Mouse (Mus musculus) neural tube, embryonic 15.5 days (tissue): ENCODE data around the gene Map7d1. TPM values are rescaled to one million over a fixed set of nuclear protein-coding genes. Genes with fewer than 3 reads are reported as not detected.

Source experiments
- ATAC-seq: fragments of 200-750 bp; cut with Nextera tagmentation; 2 replicates; pipeline ENCODE4 v1.8.0; 2017; ENCODE audit warnings: mild to moderate bottlenecking, moderate TSS enrichment, moderate library complexity; ENCODE audit not compliant: low FRiP score
- H3K27ac ChIP-seq: fragments of 300-500 bp; sonication (generic); replicated peaks from 2 replicates; pipeline ENCODE4 v1.5.1; 2015; ENCODE audit warnings: mild to moderate bottlenecking, inconsistent platforms
- H3K27me3 ChIP-seq: fragments of 300-500 bp; sonication (generic); replicated peaks from 2 replicates; pipeline ENCODE4 v1.6.1; 2015; ENCODE audit warnings: inconsistent platforms
- H3K36me3 ChIP-seq: fragments of 300-500 bp; sonication (generic); 2 replicates; pipeline ENCODE4 v1.6.1; 2015; ENCODE audit warnings: inconsistent platforms
- H3K4me1 ChIP-seq: fragments of 300-500 bp; sonication (generic); 2 replicates; pipeline ENCODE4 v1.6.1; 2015; ENCODE audit warnings: inconsistent platforms
- H3K4me2 ChIP-seq: fragments of 300-500 bp; sonication (generic); 2 replicates; pipeline ENCODE4 v1.6.1; 2015; ENCODE audit warnings: inconsistent platforms, mild to moderate bottlenecking, moderate library complexity
- H3K4me3 ChIP-seq: fragments of 300-500 bp; sonication (generic); replicated peaks from 2 replicates; pipeline ENCODE4 v1.5.1; 2015; ENCODE audit warnings: mild to moderate bottlenecking, inconsistent platforms
- H3K9ac ChIP-seq: fragments of 300-500 bp; sonication (generic); replicated peaks from 2 replicates; pipeline ENCODE4 v1.6.1; 2015; ENCODE audit warnings: mild to moderate bottlenecking, inconsistent platforms
- H3K9me3 ChIP-seq: fragments of 300-500 bp; sonication (generic); replicated peaks from 2 replicates; pipeline ENCODE4 v1.6.1; 2016; ENCODE audit warnings: inconsistent platforms
- WGBS: fragments of 180-500 bp; shearing (Covaris S2); methylation state at CpG from one replicate; pipeline ENCODE4 v1.1.7; 2015; ENCODE audit warnings: mixed read lengths; 5-methylcytosine and 5-hydroxymethylcytosine counted together
- polyA plus RNA-seq: library from polyadenylated mRNA; unstranded; fragments of >200 nt; fragmentation: Nextera tagmentation; extraction: Ambion mirVana; gene quantifications from 2 replicates; pipeline ENCODE4 v1.2.1, GENCODE M21; 2015

Map7d1 gene
- polyA plus RNA-seq, 1 experiment from 2014 or later = 79.7 TPM

DNA sequence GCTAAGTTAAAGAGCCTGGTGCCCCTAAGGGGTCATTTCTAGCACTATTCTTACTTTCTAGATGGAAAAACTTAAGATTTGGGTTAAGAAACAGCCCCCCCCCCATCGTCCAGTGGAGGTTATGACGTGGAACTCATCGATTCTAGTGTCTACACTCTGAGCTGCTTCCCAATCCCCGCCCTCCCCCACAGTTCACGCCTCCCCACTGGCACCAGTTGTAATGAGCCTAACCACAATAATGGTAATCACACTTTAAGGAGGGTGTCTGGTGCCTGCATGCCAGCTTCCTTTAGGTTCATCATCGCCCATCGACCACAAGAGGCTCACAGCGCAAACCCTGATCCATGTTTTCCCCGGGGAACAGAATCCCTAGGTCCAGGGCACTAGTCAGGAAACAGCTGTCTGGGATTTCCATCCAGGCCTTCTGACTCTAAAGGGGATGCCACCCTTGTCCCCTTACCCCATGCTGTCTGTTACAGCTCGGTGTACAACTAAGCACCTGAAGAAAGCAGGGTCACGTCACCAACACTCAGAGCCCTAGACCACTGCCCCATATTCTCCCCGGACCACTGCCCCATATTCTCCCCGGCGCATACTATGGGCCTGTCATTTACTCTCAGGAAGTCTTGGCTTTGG, 2.4 kb downstream of the Map7d1 start:
- Histone ChIP-seq H3K9ac (peak overlapping the region; percentile 94), H3K4me1 (peaks cover 83% of the 10 kb centered on the region), H3K9me3 (no peaks in the 10 kb centered on the region), H3K4me2 (peak overlapping the region; percentile 95), H3K27me3 (no peaks in the 10 kb centered on the region), H3K27ac (no peak overlapping the region), H3K36me3 (no peaks in the 10 kb centered on the region), H3K4me3 (peak overlapping the region; percentile 82)
- no peak for ATAC-seq
- WGBS = 57% methylated on average over 14 of the region's 14 CpGs

DNA sequence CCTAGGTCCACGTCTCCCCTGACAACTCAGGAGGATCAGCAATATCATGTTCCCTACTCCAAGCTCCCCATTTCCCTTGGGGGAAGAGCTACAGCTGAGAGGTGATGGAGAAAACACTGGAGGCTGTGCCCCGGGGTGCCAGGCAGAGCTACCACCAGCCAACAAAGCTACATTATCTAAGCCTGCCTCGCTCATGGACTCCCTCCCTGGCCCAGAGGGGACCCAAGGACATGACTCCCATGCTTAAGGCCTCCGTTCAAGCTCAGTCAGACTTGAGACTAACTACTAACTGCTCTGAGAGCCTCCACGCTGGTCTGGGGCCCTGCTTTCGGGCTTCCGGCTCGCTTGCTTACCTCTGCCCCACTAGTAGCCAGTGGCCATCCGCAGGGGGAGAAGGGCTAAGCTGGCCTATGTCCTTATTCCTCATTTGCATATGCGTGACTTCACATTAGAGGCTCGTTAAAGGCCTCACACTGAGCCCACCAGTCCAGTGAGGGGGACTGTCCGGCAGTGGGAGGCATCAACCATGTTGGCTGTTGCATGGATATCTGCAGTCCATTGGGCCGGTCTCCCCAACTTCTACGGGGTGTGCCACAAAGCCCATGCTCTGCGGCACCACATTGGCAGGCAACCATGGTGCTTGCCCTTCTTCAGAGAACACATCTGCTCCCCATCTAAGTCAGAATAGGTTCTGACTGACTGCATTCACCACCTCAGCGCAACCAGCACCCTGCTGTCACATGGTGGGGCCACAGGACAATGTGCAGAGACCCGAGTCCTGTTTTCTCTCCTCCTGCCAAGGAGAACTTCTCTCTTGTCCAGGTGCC, 3.5 kb downstream of the Map7d1 start:
- Histone ChIP-seq H3K4me3 (no peak overlapping the region), H3K9me3 (no peaks in the 10 kb centered on the region), H3K36me3 (no peaks in the 10 kb centered on the region), H3K9ac (0 out of 2 replicates have a peak overlapping the region, but pooled peaks have one; percentile 1), H3K27me3 (no peaks in the 10 kb centered on the region), H3K27ac (peak overlapping the region; percentile 23), H3K4me2 (peak overlapping the region; percentile 95), H3K4me1 (peaks cover 85% of the 10 kb centered on the region)
- ATAC-seq = no peak
- 64% methylated on average over 17 of the region's 17 CpGs for WGBS

DNA sequence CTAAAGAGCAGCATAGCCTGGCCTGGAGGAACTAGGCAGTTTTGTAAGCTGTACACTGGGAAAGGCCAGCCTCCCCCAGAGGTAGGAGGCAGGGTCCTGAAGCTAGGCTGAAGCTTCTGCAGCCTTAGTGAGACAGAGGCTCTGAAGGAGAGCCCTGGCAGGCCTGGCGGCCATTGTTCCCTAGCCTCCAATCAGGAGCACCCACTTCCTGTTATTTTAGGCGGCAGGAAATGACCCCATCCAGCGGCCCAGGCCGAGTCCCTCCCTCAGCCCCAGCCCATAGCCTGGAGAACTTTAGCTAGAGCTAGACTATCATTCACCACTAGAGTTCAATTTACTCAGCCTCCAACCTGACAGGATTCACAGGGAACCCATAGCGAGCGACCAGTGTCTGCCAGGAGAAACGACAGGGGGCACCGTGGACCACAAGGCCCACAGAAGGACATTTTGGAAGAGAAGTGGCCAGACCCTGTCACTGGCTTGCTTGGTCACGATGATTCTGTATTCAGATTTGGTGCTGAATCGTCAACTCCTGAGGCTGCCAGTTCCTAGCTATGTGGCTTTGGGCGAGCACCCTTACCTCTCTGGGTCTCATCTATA, 4.4 kb downstream of the Map7d1 start:
- Histone ChIP-seq H3K4me2 (peak overlapping the region; percentile 95), H3K9me3 (no peaks in the 10 kb centered on the region), H3K27ac (peak overlapping the region; percentile 23; the same call in 1 of the 2 replicates), H3K9ac (no peak overlapping the region), H3K36me3 (no peaks in the 10 kb centered on the region), H3K27me3 (no peaks in the 10 kb centered on the region), H3K4me1 (peaks cover 76% of the 10 kb centered on the region), H3K4me3 (no peak overlapping the region)
- ATAC-seq = no peak
- WGBS = 62% methylated on average over 11 of the region's 11 CpGs

DNA sequence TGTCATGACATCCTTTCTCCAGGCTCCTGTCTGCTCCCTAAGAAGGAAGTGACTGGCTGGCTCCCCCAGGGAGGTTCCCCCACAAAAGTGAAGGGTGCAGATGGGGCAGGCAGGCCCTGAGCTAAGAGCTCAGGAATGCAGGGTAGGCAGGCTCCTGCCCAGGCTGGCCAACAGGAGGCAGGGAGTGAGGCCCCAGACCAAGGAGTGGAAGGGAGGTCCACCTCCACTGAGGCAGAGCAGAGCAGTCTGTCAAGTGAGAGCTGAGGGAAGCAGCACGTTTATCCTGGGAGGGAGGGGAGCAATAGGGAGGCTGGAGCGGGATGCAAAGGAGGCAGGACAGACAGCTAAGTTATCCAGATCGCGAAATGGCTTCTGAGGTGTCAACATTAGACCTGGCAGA, 5.5 kb downstream of the Map7d1 start:
- no peak overlapping the region for H3K27ac ChIP-seq
- no peak overlapping the region for H3K4me3 ChIP-seq
- H3K9ac ChIP-seq = no peak overlapping the region
- no peaks in the 10 kb centered on the region for H3K9me3 ChIP-seq
- no peaks in the 10 kb centered on the region for H3K27me3 ChIP-seq
- 62% methylated on average over 4 of the region's 4 CpGs for WGBS
- ATAC-seq = no peak
- H3K4me2 ChIP-seq = no peak overlapping the region
- peaks cover 74% of the 10 kb centered on the region for H3K4me1 ChIP-seq
- no peaks in the 10 kb centered on the region for H3K36me3 ChIP-seq

DNA sequence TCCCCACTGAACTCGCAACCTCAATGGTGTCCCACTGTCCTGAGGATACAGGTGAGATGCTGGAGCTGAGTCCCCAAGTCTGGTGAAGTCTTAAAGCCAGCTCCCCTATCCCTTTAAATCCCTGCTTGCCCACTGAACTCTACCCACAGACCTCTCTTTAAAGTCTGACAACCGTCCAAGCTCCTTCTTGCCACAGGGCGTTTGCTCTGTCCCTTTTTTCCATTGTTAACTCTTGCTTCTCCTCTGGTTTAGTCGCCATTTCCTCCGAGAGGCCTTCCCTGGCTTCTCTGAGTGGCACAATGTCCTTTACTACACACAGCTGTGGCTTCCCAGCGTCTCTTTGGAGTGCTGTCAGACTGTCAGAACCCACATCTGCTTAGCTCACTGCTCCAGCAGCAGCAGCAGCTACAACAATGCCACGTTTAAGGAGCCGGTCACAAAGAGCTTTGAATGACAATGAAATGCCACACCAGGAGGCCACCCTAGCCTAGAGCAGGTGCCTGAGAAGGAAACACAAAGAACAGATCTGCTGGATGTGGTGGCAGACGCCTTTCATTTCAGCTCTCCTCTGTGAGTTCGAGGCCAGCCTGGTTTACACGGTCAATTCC, 7.8 kb downstream of the Map7d1 start:
- Histone ChIP-seq H3K4me3 (no peak overlapping the region), H3K4me2 (peak overlapping the region; percentile 16; the same call in 1 of the 2 replicates), H3K9me3 (no peaks in the 10 kb centered on the region), H3K9ac (peak overlapping the region; percentile 32; the same call in 1 of the 2 replicates), H3K27me3 (no peaks in the 10 kb centered on the region), H3K36me3 (no peaks in the 10 kb centered on the region), H3K4me1 (peaks cover 55% of the 10 kb centered on the region), H3K27ac (peak overlapping the region; percentile 48)
- 12% methylated on average over 11 of the region's 11 CpGs for WGBS
- no peak for ATAC-seq

DNA sequence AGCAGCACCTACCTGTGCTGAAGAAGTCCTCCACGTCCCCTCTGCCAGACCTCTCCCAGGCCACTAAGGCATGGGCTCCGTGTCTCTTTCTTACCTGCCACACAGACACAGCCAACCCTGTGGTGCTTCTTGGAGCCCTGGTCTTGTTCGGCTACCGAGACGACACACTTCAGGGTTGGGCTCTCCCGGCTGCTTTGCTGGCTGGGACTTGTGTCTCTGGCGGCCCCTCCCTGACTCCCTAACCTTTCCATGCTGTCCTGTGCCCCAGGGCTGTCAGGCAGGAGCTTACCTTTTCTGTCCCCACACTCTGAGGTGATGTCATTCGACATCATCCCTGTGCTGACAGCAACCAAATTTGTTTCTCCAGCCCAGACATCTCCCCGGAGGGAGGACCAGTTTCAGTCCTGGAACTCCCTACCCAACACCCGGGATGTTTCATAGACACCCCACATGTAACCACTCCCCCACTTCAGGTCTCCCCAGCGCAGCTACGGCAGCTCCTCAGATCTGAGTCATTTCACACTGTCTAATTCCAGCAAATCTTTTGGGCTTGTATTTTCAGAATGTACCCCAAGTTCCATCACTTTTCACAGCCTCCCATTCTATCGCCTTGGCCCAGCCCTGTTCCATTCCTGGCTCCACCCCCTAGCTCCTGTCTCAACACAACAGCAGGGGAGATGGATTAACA, 9.8 kb downstream of the Map7d1 start:
- ATAC-seq = no peak
- H3K4me3 ChIP-seq = no peak overlapping the region
- 91% methylated on average over 13 of the region's 13 CpGs for WGBS
- H3K9ac ChIP-seq = no peak overlapping the region
- no peak overlapping the region for H3K27ac ChIP-seq
- no peaks in the 10 kb centered on the region for H3K9me3 ChIP-seq
- H3K27me3 ChIP-seq = no peaks in the 10 kb centered on the region
- H3K4me1 ChIP-seq = peaks cover 34% of the 10 kb centered on the region
- H3K36me3 ChIP-seq = peaks cover 14% of the 10 kb centered on the region
- no peak overlapping the region for H3K4me2 ChIP-seq

DNA sequence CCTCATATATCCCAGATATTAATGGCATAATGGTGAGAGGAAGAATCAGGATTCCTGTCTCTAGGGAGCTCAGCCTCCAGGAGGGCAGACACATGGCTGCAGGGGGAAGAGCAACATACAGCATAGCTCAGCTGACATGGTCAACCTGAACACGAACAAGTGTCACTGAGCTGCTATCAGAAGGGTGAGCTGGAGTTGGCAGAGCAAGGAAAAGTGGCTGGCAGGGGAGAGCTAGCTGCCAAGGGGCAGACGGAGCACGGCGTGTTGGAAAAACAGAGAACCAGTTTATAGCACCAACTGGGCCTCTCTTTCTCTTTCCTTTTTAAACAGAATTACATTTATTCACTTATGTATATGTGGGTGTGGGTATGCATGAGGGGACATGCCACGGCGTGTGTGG, 13.6 kb downstream of the Map7d1 start:
- Histone ChIP-seq H3K36me3 (peaks cover 47% of the 10 kb centered on the region), H3K9ac (no peak overlapping the region), H3K27me3 (no peaks in the 10 kb centered on the region), H3K4me2 (no peak overlapping the region), H3K9me3 (no peaks in the 10 kb centered on the region), H3K27ac (no peak overlapping the region), H3K4me3 (no peak overlapping the region), H3K4me1 (no peaks in the 10 kb centered on the region; the same call in 1 of the 2 replicates)
- 90% methylated on average over 6 of the region's 6 CpGs for WGBS
- ATAC-seq = no peak

DNA sequence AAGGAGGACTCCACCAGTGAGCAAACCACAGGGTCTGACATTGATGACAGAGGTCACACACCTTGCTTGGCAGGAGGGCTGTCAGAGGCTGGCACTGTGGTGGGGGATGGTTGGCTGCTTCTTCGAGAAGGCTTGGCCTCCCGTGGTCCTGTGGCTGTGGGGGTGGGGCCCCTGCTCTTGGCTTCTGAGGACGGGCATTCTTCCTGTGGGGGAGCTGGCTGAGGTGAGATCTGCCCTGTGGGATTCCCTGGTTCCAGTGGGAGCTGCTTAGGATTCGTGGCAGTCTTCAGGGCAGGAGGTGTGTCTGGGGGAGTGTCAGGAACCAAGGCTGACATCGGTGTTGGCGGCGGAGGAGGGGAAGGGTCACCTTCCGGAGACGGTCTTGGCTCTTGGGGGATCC, 14.2 kb downstream of the Map7d1 start:
- H3K4me3 ChIP-seq = no peak overlapping the region
- no peaks in the 10 kb centered on the region for H3K27me3 ChIP-seq
- no peak for ATAC-seq
- H3K36me3 ChIP-seq = peaks cover 53% of the 10 kb centered on the region
- no peak overlapping the region for H3K4me2 ChIP-seq
- H3K9ac ChIP-seq = no peak overlapping the region
- H3K27ac ChIP-seq = no peak overlapping the region
- no peaks in the 10 kb centered on the region; the same call in 1 of the 2 replicates for H3K4me1 ChIP-seq
- WGBS = 62% methylated on average over 9 of the region's 9 CpGs
- H3K9me3 ChIP-seq = no peaks in the 10 kb centered on the region

DNA sequence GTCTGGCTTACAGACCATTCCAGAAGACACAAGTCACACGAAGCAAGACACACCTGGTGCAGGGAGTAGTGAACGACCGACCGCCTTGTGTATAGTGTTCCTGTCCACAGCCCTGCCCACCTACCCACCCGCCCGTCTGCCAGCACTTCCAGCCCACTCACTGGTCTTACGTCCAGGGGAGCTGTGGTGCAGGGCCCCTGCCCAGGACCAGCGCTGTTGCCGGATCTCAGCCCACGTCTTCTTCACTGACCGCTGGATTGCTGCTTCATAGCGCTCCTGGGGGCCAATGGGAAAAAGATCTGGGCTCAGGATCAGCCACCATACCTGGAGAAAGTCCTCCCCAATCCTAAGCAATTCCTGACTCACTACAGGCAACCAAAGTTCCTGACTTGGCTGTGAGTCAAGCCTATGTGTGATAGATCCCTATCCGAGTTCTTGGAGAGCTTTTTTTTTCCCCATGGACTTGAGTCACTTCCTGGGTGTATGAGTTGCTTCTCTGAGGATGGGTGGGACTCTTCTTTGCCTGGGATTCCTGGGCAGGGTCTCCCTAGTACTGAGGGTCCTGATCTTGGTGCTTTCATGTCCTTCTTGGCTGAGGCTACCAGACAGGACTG, 16.2 kb downstream of the Map7d1 start:
- Histone ChIP-seq H3K4me3 (no peak overlapping the region), H3K9ac (no peak overlapping the region), H3K27ac (no peak overlapping the region), H3K27me3 (no peaks in the 10 kb centered on the region), H3K4me2 (no peak overlapping the region), H3K9me3 (no peaks in the 10 kb centered on the region), H3K4me1 (no peaks in the 10 kb centered on the region), H3K36me3 (peaks cover 73% of the 10 kb centered on the region)
- WGBS = 92% methylated on average over 13 of the region's 13 CpGs
- no peak for ATAC-seq

DNA sequence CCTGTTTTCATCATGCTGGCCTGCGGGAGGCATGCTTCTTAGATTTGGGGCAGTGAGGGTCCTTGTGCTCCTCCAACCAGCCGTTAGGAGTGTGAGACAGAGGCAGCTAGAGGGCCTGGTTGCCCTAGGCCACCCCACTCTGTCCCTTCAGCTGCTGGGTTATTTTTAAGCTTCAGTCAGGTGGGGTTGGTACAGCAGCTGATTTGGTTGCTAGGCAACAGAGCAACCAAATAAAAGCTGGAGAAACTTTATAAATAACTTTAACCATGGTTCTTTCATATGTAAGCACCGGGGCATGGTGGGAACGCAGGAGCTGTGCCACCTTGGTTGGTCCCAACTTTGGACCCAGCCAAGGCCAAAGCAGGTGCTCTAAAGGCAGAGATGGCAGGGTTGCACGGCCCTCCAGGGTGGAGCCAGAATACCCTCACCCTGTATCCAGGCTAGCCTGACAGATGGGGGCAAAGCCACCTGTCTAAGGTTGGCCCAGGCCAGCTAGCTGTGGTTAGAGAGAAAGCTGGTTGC, 18.4 kb downstream of the Map7d1 start:
- no peaks in the 10 kb centered on the region for H3K27me3 ChIP-seq
- H3K4me2 ChIP-seq = no peak overlapping the region
- 59% methylated on average over 5 of the region's 5 CpGs for WGBS
- ATAC-seq = no peak
- no peak overlapping the region for H3K4me3 ChIP-seq
- no peak overlapping the region for H3K9ac ChIP-seq
- H3K36me3 ChIP-seq = peaks cover 94% of the 10 kb centered on the region
- no peaks in the 10 kb centered on the region for H3K4me1 ChIP-seq
- no peak overlapping the region for H3K27ac ChIP-seq
- no peaks in the 10 kb centered on the region for H3K9me3 ChIP-seq
